Mouse (Mus musculus) intestine, embryonic 16.5 days (tissue): Measurements from ENCODE around the gene Supt16. TPM values are rescaled to one million over a fixed set of nuclear protein-coding genes. Genes with fewer than 3 reads are reported as not detected.

ENCODE experiments used
- ATAC-seq: fragments of 200-750 bp; cut with Nextera tagmentation; 2 replicates; pipeline ENCODE4 v1.8.0; 2017; ENCODE audit warnings: moderate TSS enrichment, moderate library complexity
- H3K27ac ChIP-seq: fragments of 300-500 bp; sonication (generic); 2 replicates; pipeline ENCODE4 v1.5.1; 2014; ENCODE audit warnings: mild to moderate bottlenecking, low read length
- H3K27me3 ChIP-seq: fragments of 300-500 bp; sonication (generic); replicated peaks from 2 replicates; pipeline ENCODE4 v1.6.1; 2014; ENCODE audit warnings: low read length, control low read depth, mixed read lengths; ENCODE audit not compliant: control insufficient read depth, insufficient read depth
- H3K36me3 ChIP-seq: fragments of 300-500 bp; sonication (generic); 2 replicates; pipeline ENCODE4 v1.6.1; 2014; ENCODE audit warnings: low read length, control low read depth; ENCODE audit not compliant: control insufficient read depth, insufficient read depth
- H3K4me1 ChIP-seq: fragments of 300-500 bp; sonication (generic); 2 replicates; pipeline ENCODE4 v1.6.1; 2014; ENCODE audit warnings: low read length, control low read depth, mixed read lengths; ENCODE audit not compliant: control insufficient read depth, insufficient read depth
- H3K4me2 ChIP-seq: fragments of 300-500 bp; sonication (generic); 2 replicates; pipeline ENCODE4 v1.6.1; 2014; ENCODE audit warnings: low read depth, low read length, control low read depth
- H3K4me3 ChIP-seq: fragments of 300-500 bp; sonication (generic); 2 replicates; pipeline ENCODE4 v1.5.1; 2014; ENCODE audit warnings: mild to moderate bottlenecking, low read length
- H3K9ac ChIP-seq: fragments of 300-500 bp; sonication (generic); 2 replicates; pipeline ENCODE4 v1.6.1; 2014; ENCODE audit warnings: low read depth, low read length
- H3K9me3 ChIP-seq: fragments of 300-500 bp; sonication (generic); 2 replicates; pipeline ENCODE4 v1.6.1; 2016; ENCODE audit warnings: low read length, control low read depth; ENCODE audit not compliant: control insufficient read depth
- WGBS: fragments of 180-500 bp; shearing (Covaris S2); extraction: QIAGEN DNeasy Blood & Tissue Kit; methylation state at CpG from one replicate; pipeline ENCODE4 v1.1.7; 2014; 5-methylcytosine and 5-hydroxymethylcytosine counted together
- polyA plus RNA-seq: library from polyadenylated mRNA; unstranded; fragments of >200 nt; fragmentation: Nextera tagmentation; extraction: Ambion mirVana; gene quantifications from 2 replicates; pipeline ENCODE4 v1.2.1, GENCODE M21; 2015

The Supt16 gene
- 33.2 and 41.1 TPM in 2 replicates for polyA plus RNA-seq

DNA sequence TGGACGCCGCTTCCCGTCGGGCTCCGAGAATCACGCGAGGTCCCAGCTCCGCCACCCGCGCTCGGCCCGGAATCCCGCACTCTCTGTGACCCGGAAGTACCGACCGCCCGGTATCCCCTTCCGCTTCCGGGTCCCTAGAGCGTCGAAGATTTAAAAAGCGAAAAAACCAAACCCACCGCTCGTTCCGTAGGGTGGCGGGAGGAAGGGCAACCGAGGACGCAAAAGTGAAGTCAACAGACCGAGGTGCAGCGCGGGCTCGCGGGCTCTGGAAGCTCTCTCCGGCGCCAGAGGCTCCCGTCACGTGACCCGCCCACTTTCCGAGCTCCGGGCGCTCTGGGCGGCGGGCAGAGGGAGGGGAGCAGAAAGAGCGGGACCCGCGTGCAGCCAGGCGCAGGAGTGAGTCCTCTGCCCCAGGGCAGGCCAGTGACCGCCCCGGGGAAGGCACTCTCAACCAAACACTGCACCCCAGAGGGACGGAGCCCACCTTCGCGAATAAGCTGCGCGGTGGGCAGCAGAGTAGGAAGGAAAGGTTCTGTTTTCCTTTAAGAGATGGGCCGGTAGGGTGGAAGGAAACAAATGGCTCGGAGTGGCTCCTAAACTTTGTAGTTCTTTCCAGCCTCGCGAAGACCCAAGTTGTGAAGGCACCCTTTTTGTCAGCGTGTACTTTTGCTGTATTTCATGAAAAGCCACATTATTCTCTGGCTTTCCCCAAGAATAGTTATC lies at the start of gene Supt16:
Gene Supt16 (minus strand): TSS at position 261 of the 723 bp plus-strand sequence.
- under 1% methylated on average over 59 of the region's 59 CpGs for WGBS
- H3K27me3 ChIP-seq: no peaks in the 10 kb centered on the region
- peak within 1 kb of the TSS; percentile 77 for H3K4me2 ChIP-seq
- H3K4me1 ChIP-seq: peaks cover 6% of the 10 kb centered on the region
- H3K4me3 ChIP-seq: peak within 1 kb of the TSS; percentile 98
- peak; percentile 96 for ATAC-seq
- H3K9me3 ChIP-seq: no peaks in the 10 kb centered on the region
- H3K36me3 ChIP-seq: peaks cover 7% of the 10 kb centered on the region; the same call in 1 of the 2 replicates
- H3K9ac ChIP-seq: peak within 1 kb of the TSS; percentile 98
- peak within 1 kb of the TSS; percentile 98 for H3K27ac ChIP-seq

DNA sequence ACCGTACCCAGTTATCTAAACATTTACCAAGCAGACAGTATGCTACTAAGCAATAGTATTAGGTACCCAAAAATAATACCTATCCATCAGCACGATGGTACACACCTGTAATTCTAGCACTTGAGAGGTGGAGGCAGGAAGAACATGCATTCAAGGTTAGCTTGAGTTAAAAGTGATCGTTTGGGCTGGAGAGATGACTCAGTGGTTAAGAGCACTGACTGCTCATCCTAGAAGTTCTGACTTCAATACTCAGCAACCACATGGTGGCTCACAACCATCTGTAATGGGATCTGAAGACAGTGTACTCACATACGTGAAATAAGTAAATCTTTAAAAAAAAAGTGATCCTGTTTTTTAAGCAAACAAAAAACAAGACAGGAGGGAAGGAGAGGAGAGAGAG lies 48.9 kb upstream of the Supt16 start:
- Histone ChIP-seq H3K4me2 (no peak overlapping the region), H3K27ac (no peak overlapping the region), H3K4me1 (peaks cover 3% of the 10 kb centered on the region), H3K9ac (no peak overlapping the region), H3K27me3 (no peaks in the 10 kb centered on the region), H3K4me3 (no peak overlapping the region), H3K9me3 (no peaks in the 10 kb centered on the region), H3K36me3 (no peaks in the 10 kb centered on the region)
- 77% methylated on average over 4 of the region's 4 CpGs for WGBS
- ATAC-seq: no peak

DNA sequence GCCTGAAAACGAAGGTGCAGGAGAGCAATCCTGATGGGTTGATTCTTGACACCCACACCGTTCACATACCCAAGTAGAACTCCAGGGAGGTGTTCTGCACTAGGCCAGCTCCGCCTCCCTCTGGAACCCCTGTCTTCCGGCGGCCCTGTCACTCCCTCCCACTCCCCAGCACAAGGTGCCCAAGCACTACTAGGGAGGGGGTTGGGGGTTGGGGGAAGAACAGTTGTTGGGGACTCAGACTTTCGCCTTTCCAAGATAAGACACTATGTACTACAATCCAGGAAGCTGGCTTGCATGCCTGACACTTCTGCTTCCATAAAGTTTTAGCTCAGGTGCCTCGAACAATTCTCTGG lies 47.5 kb upstream of the Supt16 start:
- Histone ChIP-seq H3K4me3 (peak overlapping the region; percentile 84), H3K27ac (peak overlapping the region; percentile 91), H3K36me3 (0 out of 2 replicates have a peak, but pooled peaks cover 2% of the 10 kb centered on the region), H3K27me3 (no peaks in the 10 kb centered on the region), H3K4me1 (peaks cover 3% of the 10 kb centered on the region), H3K9ac (peak overlapping the region; percentile 86), H3K4me2 (peak overlapping the region; percentile 81), H3K9me3 (no peaks in the 10 kb centered on the region)
- ATAC-seq: peak; percentile 84
- WGBS: 8% methylated on average over 7 of the region's 7 CpGs

- 0 out of 2 replicates have a peak, but pooled peaks cover 2% of the 10 kb centered on the region for H3K36me3 ChIP-seq
- peak; percentile 99 for ATAC-seq
- H3K9ac ChIP-seq: peak overlapping the region; percentile 86
- no peaks in the 10 kb centered on the region for H3K27me3 ChIP-seq
- WGBS: under 1% methylated on average over 32 of the region's 32 CpGs
- H3K9me3 ChIP-seq: no peaks in the 10 kb centered on the region
- peak overlapping the region; percentile 91 for H3K27ac ChIP-seq
- peak overlapping the region; percentile 84 for H3K4me3 ChIP-seq
- H3K4me2 ChIP-seq: peak overlapping the region; percentile 81
- peaks cover 3% of the 10 kb centered on the region for H3K4me1 ChIP-seq
These were observed 46.9 kb upstream of the Supt16 start for GRCm38 (mm10) chr14:52244041-52244689.

- H3K9ac ChIP-seq: no peak overlapping the region
- H3K4me3 ChIP-seq: no peak overlapping the region
- 95% methylated on average over 1 of the region's 1 CpGs for WGBS
- peaks cover 25% of the 10 kb centered on the region for H3K36me3 ChIP-seq
- no peaks in the 10 kb centered on the region for H3K27me3 ChIP-seq
- H3K27ac ChIP-seq: no peak overlapping the region
- no peaks in the 10 kb centered on the region for H3K9me3 ChIP-seq
- ATAC-seq: no peak
- no peak overlapping the region for H3K4me2 ChIP-seq
- H3K4me1 ChIP-seq: no peaks in the 10 kb centered on the region
These were observed 39.0 kb upstream of the Supt16 start for GRCm38 (mm10) chr14:52236216-52236615.

GRCm38 (mm10) chr14:52235165-52235564 lies 37.9 kb upstream of the Supt16 start:
- H3K27me3 ChIP-seq: no peaks in the 10 kb centered on the region
- H3K4me3 ChIP-seq: no peak overlapping the region
- no peak for ATAC-seq
- H3K4me2 ChIP-seq: no peak overlapping the region
- H3K4me1 ChIP-seq: no peaks in the 10 kb centered on the region
- 90% methylated on average over 7 of the region's 7 CpGs for WGBS
- H3K9ac ChIP-seq: no peak overlapping the region
- H3K27ac ChIP-seq: no peak overlapping the region
- no peaks in the 10 kb centered on the region for H3K9me3 ChIP-seq
- peaks cover 23% of the 10 kb centered on the region for H3K36me3 ChIP-seq

DNA sequence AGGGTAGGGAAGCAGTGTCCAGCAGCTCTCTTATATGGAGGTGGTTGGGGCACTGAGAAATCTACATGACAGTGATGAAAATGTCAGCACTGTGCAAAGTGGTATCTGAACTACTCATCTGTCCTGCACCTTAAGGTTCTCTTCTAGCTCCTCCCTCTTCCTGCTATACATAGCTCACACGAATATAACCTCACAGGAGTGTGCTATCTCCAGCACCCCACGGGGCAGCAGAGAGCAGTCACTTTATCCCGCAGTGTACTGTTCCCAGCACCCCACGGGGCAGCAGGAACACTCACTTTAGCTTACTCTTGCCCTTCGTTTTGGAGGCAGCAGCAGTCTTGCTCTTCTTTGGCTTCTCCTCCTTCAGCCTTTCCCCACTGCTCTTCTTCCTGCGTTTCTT lies 35.0 kb upstream of the Supt16 start:
- Histone ChIP-seq H3K36me3 (peaks cover 19% of the 10 kb centered on the region), H3K4me2 (no peak overlapping the region), H3K9me3 (no peaks in the 10 kb centered on the region), H3K27ac (no peak overlapping the region), H3K4me1 (no peaks in the 10 kb centered on the region), H3K4me3 (no peak overlapping the region), H3K9ac (no peak overlapping the region), H3K27me3 (no peaks in the 10 kb centered on the region)
- WGBS: 82% methylated on average over 6 of the region's 6 CpGs
- ATAC-seq: no peak

DNA sequence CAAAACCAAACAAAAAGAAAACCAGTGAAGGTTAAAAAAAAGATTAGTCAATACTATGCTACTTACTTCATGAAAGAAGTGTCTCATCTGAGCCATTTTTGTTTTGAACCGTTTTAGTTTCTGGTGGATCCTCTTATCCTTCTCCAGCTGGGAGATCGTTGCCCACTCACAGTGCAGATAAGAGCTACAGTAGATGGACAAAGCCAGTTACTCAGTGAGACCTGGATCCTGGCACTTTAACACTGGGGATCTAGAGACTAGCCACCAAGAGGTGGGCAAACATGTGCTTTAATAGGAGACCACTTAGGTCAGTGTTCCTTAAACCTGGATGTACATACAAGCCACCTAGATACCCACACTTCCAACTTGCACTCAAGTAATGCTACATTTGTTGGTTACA lies 28.8 kb upstream of the Supt16 start:
- Histone ChIP-seq H3K36me3 (0 out of 2 replicates have a peak, but pooled peaks cover 10% of the 10 kb centered on the region), H3K27me3 (no peaks in the 10 kb centered on the region)
- WGBS: 92% methylated on average over 2 of the region's 2 CpGs

GRCm38 (mm10) chr14:52217261-52217660 lies 20.0 kb upstream of the Supt16 start:
- Histone ChIP-seq H3K36me3 (peaks cover 24% of the 10 kb centered on the region), H3K27ac (no peak overlapping the region), H3K4me1 (no peaks in the 10 kb centered on the region), H3K9me3 (no peaks in the 10 kb centered on the region), H3K27me3 (no peaks in the 10 kb centered on the region), H3K4me3 (no peak overlapping the region), H3K4me2 (no peak overlapping the region), H3K9ac (no peak overlapping the region)
- no peak for ATAC-seq
- 87% methylated on average over 5 of the region's 5 CpGs for WGBS

More for the DNA sequence above, 28.8 kb upstream of the Supt16 start:
- ATAC-seq: no peak
- H3K9ac ChIP-seq: no peak overlapping the region
- H3K4me1 ChIP-seq: no peaks in the 10 kb centered on the region
- no peak overlapping the region for H3K4me3 ChIP-seq
- no peak overlapping the region for H3K27ac ChIP-seq
- no peaks in the 10 kb centered on the region for H3K9me3 ChIP-seq
- no peak overlapping the region for H3K4me2 ChIP-seq
